Mouse (Mus musculus) heart, embryonic 14.5 days (tissue): ENCODE data around the gene Alg2. TPM values are rescaled to one million over a fixed set of nuclear protein-coding genes. Genes with fewer than 3 reads are reported as not detected.

Experiments
- ATAC-seq: fragments of 200-750 bp; cut with Nextera tagmentation; 2 replicates; pipeline ENCODE4 v1.8.0; 2017; ENCODE audit warnings: low read depth, moderate TSS enrichment; ENCODE audit not compliant: insufficient number of reproducible peaks, insufficient read depth, low FRiP score
- H3K27ac ChIP-seq, 2 experiments: fragments of 200-500 bp in 1 of 2; fragments of 300-500 bp in 1 of 2; sonication (generic) in 1 of 2; replicated peaks in 1 of 2; 2 replicates each; pipeline ENCODE4 v1.5.1; 2012 to 2014; ENCODE audit warnings: low read depth in 2 of 2, low read length in 2 of 2, control low read depth in 1 of 2, mild to moderate bottlenecking in 1 of 2, mixed read lengths in 1 of 2; ENCODE audit not compliant: control insufficient read depth in 1 of 2, insufficient read depth in 1 of 2
- H3K27me3 ChIP-seq: fragments of 300-500 bp; sonication (generic); 2 replicates; pipeline ENCODE4 v1.6.1; 2014; ENCODE audit warnings: mild to moderate bottlenecking, low read length, control low read depth; ENCODE audit not compliant: control insufficient read depth, insufficient read depth
- H3K36me3 ChIP-seq: fragments of 300-500 bp; sonication (generic); 2 replicates; pipeline ENCODE4 v1.6.1; 2014; ENCODE audit warnings: mild to moderate bottlenecking, control low read depth, low read length, mixed read lengths; ENCODE audit not compliant: control insufficient read depth, insufficient read depth
- H3K4me1 ChIP-seq, 2 experiments: fragments of 200-500 bp in 1 of 2; fragments of 300-500 bp in 1 of 2; sonication (generic) in 1 of 2; 2 replicates each; pipeline ENCODE4 v1.6.1; 2012 to 2014; ENCODE audit warnings: low read length in 2 of 2, control low read depth in 1 of 2, mixed read lengths in 1 of 2; ENCODE audit not compliant: control insufficient read depth in 2 of 2, insufficient read depth in 2 of 2
- H3K4me2 ChIP-seq: fragments of 300-500 bp; sonication (generic); 2 replicates; pipeline ENCODE4 v1.6.1; 2014; ENCODE audit warnings: mild to moderate bottlenecking, low read length
- H3K4me3 ChIP-seq, 2 experiments: fragments of 200-500 bp in 1 of 2; fragments of 300-500 bp in 1 of 2; sonication (generic) in 1 of 2; 2 replicates each; pipeline ENCODE4 v1.5.1; 2012 to 2014; ENCODE audit warnings: low read length in 2 of 2, mild to moderate bottlenecking in 2 of 2, control low read depth in 1 of 2, low read depth in 1 of 2, moderate library complexity in 1 of 2; ENCODE audit not compliant: control insufficient read depth in 1 of 2, insufficient read depth in 1 of 2
- H3K9ac ChIP-seq: fragments of 300-500 bp; sonication (generic); 2 replicates; pipeline ENCODE4 v1.6.1; 2014; ENCODE audit warnings: mild to moderate bottlenecking, low read length
- H3K9me3 ChIP-seq: fragments of 300-500 bp; sonication (generic); 2 replicates; pipeline ENCODE4 v1.6.1; 2016; ENCODE audit warnings: low read length, control low read depth; ENCODE audit not compliant: control insufficient read depth
- WGBS: fragments of 180-500 bp; shearing (Covaris S2); extraction: QIAGEN DNeasy Blood & Tissue Kit; methylation state at CpG from one replicate; pipeline ENCODE4 v1.1.7; 2014; 5-methylcytosine and 5-hydroxymethylcytosine counted together
- polyA plus RNA-seq: library from polyadenylated mRNA; unstranded; fragments of >200 nt; fragmentation: Nextera tagmentation; extraction: Ambion mirVana; gene quantifications from 2 replicates; pipeline ENCODE4 v1.2.1, GENCODE M21; 2014

The Alg2 gene
- polyA plus RNA-seq, 1 experiment from 2014 or later, result 29.1 TPM

DNA sequence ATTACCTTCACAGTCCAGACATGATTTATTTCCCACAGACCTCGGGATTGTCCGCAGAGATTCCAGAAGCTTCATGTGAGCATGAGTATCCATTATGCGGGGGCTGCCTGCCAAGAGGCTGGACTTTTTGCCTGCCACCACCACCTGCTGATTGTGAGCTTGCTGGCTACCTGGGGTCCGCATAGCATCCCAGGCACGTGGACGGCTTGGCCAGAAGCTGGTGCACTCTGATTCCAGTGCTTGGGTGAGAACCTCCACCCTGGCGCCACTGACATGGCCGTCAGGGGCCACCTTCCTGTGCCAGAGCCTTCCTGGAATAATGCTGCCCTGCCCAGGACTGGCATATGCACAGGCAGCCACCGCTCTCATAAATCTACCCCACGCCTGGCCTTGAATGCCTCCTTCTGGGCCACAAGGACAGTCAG, 25.0 kb upstream of the Alg2 start:
- no peak overlapping the region for H3K4me3 ChIP-seq
- WGBS, result 82% methylated on average over 10 of the region's 10 CpGs
- no peaks in the 10 kb centered on the region for H3K27me3 ChIP-seq
- H3K9me3 ChIP-seq, result no peaks in the 10 kb centered on the region
- no peak overlapping the region for H3K27ac ChIP-seq
- no peak overlapping the region for H3K9ac ChIP-seq
- no peaks in the 10 kb centered on the region for H3K4me1 ChIP-seq
- no peak for ATAC-seq
- no peak overlapping the region for H3K4me2 ChIP-seq
- H3K36me3 ChIP-seq, result no peaks in the 10 kb centered on the region

GRCm38 (mm10) chr4:47497811-47498385, 23.8 kb upstream of the Alg2 start:
- Histone ChIP-seq H3K27ac (no peak overlapping the region), H3K4me2 (no peak overlapping the region), H3K9ac (no peak overlapping the region), H3K4me1 (no peaks in the 10 kb centered on the region), H3K36me3 (no peaks in the 10 kb centered on the region), H3K4me3 (no peak overlapping the region), H3K9me3 (no peaks in the 10 kb centered on the region), H3K27me3 (no peaks in the 10 kb centered on the region)
- WGBS, result 53% methylated on average over 7 of the region's 7 CpGs
- no peak for ATAC-seq

DNA sequence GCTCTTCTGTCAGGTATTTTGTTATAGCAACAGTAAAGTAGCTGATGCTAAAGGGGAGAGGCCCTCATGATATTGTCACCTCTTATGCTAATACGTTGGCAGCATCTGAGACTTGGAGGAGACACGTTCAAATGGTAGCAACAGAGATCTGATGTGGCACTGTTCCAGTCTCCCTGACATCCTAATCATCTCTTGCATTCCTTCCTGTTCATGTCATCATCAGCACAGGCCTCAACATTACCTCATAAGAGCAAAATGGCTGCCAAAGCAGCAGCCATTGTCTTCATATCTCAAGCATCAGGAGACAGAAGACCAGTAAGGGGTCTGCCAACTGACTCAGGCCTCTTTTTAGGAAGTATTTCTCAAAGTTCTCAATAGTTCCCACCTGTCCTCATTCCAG, 20.6 kb upstream of the Alg2 start:
- Histone ChIP-seq H3K4me2 (no peak overlapping the region), H3K36me3 (no peaks in the 10 kb centered on the region), H3K4me3 (no peak overlapping the region), H3K27me3 (no peaks in the 10 kb centered on the region), H3K9ac (no peak overlapping the region), H3K4me1 (no peaks in the 10 kb centered on the region), H3K9me3 (no peaks in the 10 kb centered on the region), H3K27ac (no peak overlapping the region)
- no peak for ATAC-seq
- WGBS, result 34% methylated on average over 2 of the region's 2 CpGs

GRCm38 (mm10) chr4:47494137-47494536, 20.0 kb upstream of the Alg2 start:
- Histone ChIP-seq H3K4me1 (no peaks in the 10 kb centered on the region), H3K4me2 (no peak overlapping the region), H3K4me3 (no peak overlapping the region), H3K27ac (no peak overlapping the region), H3K36me3 (no peaks in the 10 kb centered on the region), H3K9me3 (no peaks in the 10 kb centered on the region), H3K27me3 (no peaks in the 10 kb centered on the region), H3K9ac (no peak overlapping the region)
- WGBS, result 60% methylated on average over 1 of the region's 1 CpGs
- ATAC-seq, result no peak

- Histone ChIP-seq H3K4me1 (no peaks in the 10 kb centered on the region), H3K9me3 (no peaks in the 10 kb centered on the region), H3K4me2 (no peak overlapping the region), H3K36me3 (no peaks in the 10 kb centered on the region), H3K27me3 (no peaks in the 10 kb centered on the region), H3K27ac (no peak overlapping the region), H3K9ac (no peak overlapping the region), H3K4me3 (no peak overlapping the region)
- 20% methylated on average over 8 of the region's 8 CpGs for WGBS
- ATAC-seq, result no peak
These were observed 19.3 kb upstream of the Alg2 start for GRCm38 (mm10) chr4:47493456-47493855.

DNA sequence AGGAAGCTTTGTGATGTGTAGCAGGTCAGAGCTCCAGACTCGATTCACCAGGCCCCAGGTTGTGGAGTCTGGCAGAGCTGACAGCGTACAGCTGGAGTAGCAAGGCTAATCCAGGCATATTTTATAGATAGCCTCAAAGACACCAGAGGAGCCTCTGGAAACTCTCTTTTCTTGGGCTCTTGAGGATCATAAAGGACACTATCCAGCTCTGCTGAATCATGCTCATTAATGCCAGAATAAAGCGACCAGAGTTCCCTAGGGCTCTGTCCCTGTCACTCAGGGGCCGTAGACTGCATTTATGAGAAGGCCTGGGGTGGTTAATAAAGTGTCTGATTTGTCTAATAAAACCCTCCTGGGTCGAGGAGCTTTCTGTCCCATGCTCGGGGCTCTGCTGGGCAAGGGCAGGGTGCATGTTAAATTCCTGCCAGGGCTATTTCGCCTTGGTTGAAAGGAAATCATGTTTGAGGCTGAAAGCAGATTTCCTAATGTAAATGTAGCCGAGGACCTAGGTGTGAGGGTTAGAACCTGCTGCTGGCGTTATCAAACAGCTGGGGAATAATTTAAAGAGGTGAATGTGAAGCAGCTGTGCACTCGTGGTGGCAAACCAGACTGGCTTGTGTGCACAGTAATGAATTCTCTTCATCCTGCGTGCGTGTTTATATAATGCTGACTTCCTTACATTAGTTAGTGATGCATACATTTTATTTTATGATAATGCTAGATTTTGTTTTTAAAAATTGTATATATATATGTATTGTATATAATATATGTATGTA, 18.4 kb upstream of the Alg2 start:
- Histone ChIP-seq H3K9me3 (no peaks in the 10 kb centered on the region), H3K4me3 (no peak overlapping the region), H3K27me3 (no peaks in the 10 kb centered on the region), H3K27ac (no peak overlapping the region), H3K4me2 (no peak overlapping the region), H3K4me1 (no peaks in the 10 kb centered on the region), H3K9ac (no peak overlapping the region), H3K36me3 (no peaks in the 10 kb centered on the region)
- ATAC-seq, result no peak
- 71% methylated on average over 12 of the region's 12 CpGs for WGBS

- no peaks in the 10 kb centered on the region for H3K27me3 ChIP-seq
- no peak overlapping the region for H3K4me3 ChIP-seq
- ATAC-seq, result no peak
- no peaks in the 10 kb centered on the region for H3K4me1 ChIP-seq
- WGBS, result 79% methylated on average over 6 of the region's 6 CpGs
- no peak overlapping the region for H3K9ac ChIP-seq
- no peak overlapping the region for H3K4me2 ChIP-seq
- H3K36me3 ChIP-seq, result no peaks in the 10 kb centered on the region
- H3K27ac ChIP-seq, result no peak overlapping the region
- no peaks in the 10 kb centered on the region for H3K9me3 ChIP-seq
These were observed 17.1 kb upstream of the Alg2 start for GRCm38 (mm10) chr4:47491243-47491642.

GRCm38 (mm10) chr4:47480576-47480975, 6.4 kb upstream of the Alg2 start:
- no peak overlapping the region for H3K4me3 ChIP-seq
- H3K27ac ChIP-seq, result no peak overlapping the region
- ATAC-seq, result no peak
- H3K4me2 ChIP-seq, result no peak overlapping the region
- no peaks in the 10 kb centered on the region for H3K27me3 ChIP-seq
- H3K9ac ChIP-seq, result no peak overlapping the region
- H3K36me3 ChIP-seq, result peaks cover 86% of the 10 kb centered on the region
- WGBS, result 86% methylated on average over 9 of the region's 9 CpGs
- no peaks in the 10 kb centered on the region for H3K9me3 ChIP-seq
- H3K4me1 ChIP-seq, result peaks cover 0 to 6% of the 10 kb centered on the region in 2 experiments; a peak in 2 of 4 replicates
